Mouse (Mus musculus) embryo, embryonic 11.5 days (tissue): ENCODE results near the gene Lamc2.
"Not testable (repeated sequence)": the region's sequence is repeated elsewhere in the genome, so short reads cannot be mapped to it uniquely, and the experiment has no call there.

Experiments used
- DNase-seq: peaks from one replicate; pipeline ENCODE4 v3.0.0-alpha.2; 2012; ENCODE audit warnings: low read depth, low spot score

Gene Lamc2

DNA sequence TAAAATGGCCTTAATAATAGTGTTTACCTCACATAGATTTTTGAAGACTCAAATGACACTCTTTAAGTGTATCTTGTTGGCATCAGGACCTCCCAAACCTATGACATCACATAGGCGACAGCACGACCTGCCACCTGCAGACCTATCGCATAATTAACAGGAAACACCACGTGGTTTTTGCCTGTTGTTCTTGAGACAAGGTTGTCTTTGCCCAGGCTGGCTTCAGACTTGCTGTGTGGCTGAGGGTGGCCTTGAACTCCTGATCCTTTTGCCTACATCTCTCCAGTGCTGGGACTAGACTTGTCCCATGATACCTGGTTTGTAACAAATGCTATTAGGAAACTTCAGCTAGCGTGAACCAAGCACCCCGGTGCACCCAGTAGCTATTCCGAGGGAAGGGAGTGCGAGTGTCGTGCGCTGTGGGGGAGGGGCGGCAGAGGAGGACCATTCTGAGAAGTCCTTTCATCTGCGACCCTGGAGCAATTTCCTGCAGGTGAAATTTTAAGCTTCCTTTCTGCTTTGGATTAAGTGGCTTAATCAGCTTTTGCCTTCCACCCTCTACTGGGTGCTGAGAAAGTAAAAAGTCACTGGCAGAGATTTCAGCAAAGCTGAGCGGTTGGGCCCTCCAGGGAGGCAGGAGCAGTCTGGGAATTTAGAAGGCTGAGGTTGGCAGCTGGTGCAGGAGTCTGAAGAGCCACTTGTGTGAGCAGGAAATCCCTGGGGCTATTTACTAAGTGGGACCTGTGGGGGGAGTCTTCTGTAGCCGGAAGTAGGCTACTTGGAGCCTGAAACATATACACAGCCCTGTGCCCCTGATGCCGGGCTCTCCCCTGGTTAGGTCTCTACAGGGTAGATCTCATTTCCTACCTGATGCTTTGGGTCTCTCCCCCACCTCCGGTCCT is 90.2 kb downstream of the Lamc2 start:
- DNase-seq: no peak

DNA sequence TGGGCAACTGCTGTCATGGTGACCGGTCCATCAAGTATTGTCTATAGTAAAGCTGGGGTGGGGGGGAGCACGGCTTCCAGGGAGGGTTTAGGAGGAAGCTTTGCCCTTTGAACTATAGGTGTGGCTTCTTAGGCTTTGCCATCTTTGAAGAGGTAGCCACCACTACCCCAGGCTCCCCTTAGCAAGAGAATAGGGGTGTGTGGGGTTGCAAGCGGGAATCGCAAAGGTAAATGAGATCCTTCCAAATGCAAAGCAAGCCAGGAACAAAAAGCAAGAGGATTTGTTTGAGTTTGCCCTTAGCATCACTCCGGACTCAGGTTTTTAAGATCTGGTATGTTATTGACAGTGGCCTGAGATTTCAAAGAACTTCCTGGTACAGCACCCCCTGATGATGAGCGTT is 90.9 kb downstream of the Lamc2 start:
- DNase-seq: no peak

- DNase-seq: no peak
Observed at GRCm38 (mm10) chr1:153094226-153095076, 91.8 kb downstream of the Lamc2 start.

DNA sequence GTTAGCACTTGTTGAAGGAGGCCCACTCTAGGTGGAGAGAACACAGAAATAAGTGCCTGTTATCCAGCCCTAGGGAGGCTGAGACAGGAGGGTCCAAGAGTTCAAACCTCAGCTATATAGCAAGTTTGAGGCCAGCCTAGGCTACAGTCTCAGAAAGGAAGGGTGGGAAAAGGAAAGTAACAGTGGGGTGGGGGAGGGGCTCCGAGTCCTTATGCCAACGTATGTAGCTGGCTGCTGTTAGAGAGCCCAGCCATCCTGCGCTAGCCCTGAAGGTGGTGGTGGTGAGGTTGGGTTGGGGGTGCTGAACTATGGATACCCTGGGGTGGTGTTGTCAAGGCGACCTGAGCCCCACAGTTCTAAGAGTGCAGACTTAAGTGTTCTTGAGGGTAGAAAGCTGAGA is 92.7 kb downstream of the Lamc2 start:
- no peak for DNase-seq

GRCm38 (mm10) chr1:153093172-153093571 is 93.1 kb downstream of the Lamc2 start:
- no peak for DNase-seq

- DNase-seq: peak; percentile 62
Observed at GRCm38 (mm10) chr1:153092237-153092975, 93.8 kb downstream of the Lamc2 start.

GRCm38 (mm10) chr1:153091438-153092236 is 94.6 kb downstream of the Lamc2 start:
- no peak for DNase-seq

DNA sequence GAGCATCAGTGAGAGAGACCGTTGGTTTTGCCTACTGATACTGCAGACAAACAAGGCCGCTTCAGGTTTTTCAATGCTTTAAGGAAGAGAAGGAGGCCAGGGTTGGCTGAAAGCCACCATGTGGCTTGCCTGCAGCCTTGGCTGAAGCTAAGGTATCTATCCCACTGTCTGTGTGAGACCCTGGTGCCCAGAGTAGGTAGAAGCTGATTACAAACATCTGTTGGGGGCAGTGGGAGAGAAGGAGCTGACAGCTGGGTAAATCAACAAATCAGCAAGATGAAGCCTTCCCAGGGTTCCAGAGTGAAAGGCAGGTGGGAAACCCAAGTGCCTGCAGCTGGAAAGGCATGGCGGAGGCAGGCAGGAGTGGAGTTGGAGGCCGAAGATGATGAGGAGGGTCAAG is 95.4 kb downstream of the Lamc2 start:
- DNase-seq: no peak

- no peak for DNase-seq
Observed at GRCm38 (mm10) chr1:153090081-153090480, 96.2 kb downstream of the Lamc2 start.

- DNase-seq: no peak
Observed at GRCm38 (mm10) chr1:153087771-153088170, 98.5 kb downstream of the Lamc2 start.

DNA sequence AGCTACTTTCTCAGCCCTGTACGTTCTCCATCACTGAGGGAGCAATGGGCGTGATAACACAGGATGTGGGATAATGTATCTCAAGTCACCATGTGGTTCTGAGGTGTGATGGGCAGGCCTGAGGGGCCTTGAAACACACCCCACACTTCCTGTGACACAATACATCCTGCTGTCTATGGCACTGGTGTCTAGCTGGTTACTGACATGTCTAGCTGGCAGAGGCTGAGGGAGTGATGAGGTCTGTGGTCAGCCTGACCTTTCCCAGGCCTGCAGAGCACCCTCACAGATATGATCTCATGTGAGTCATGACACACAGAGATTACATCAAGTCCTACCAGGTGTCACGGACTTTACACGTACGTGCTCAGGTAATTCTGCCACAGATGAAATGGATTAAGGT is 101.0 kb downstream of the Lamc2 start:
- DNase-seq: no peak

DNA sequence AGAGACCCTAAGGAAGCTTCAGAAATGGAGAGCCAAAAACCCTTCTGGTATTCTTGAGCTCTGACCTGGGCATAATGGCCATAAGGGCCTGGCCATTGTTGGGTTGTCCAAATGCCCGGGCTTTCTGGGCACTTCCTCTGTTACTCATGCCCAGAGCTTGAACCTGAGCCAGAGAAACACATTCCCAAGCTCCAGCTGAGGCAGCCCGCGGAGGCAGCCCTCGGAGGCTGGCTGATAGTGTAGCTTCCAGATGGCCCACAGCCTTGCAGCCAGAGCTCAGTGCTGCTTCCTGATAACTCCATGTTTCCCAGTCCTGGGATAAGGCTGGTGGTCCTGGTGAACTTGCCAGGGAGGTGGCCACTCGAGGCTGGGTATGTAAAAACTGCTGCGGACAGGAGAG is 102.1 kb downstream of the Lamc2 start:
- no peak for DNase-seq

- not testable (repeated sequence) for DNase-seq
Observed at GRCm38 (mm10) chr1:153083233-153083632, 103.0 kb downstream of the Lamc2 start.

DNA sequence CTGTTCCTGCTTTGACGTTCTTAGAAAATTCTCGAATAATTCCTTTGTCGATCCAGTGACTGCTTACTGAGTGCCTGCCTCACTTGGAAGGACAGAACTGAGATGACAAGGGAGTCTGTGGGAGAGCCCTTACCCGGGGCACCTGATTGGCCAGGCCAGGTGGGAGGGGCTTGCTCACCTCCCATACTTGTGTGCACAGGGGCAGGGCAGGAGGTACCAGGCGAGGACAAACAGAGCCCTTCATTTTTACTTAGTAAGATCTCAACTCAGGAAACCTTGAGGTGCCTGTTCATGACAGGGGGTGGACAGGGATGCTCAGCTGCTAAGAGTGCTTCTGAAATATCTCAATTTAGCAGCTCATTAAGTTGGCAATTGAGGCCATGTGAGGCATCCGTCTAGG is 110.3 kb downstream of the Lamc2 start:
- DNase-seq: no peak

DNA sequence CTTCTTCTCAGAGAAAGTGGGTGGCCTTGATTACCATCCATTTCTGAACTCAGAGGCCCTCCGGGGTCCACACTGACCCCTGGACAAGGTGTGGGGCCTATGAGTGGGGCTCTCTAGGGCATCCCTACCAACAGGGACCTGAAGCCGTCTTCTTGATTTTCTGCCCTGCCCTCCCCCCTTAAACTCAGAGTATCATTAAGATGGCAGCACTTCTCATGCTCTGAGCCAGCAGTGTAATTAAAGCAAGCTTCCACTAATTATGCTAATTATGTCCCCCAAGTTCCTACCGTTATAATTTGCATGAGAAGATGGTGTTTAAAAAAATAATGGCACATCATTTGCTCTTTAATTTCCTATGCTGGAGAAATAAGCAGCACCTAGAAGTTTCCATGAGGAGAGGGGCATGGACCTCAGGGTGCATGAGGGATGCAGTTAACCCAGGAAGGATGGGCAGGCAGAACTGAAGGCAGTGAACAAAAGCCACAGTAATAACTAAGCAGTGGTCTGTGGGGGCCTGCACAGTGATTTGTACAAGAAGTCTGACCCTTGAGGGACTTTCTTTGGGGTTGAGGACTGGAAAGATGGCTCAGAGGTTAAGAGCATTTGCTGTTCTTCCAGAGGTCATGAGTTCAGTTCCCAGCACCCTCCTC is 111.0 kb downstream of the Lamc2 start:
- DNase-seq: no peak

GRCm38 (mm10) chr1:153073441-153073840 is 112.8 kb downstream of the Lamc2 start:
- no peak for DNase-seq
